Mouse (Mus musculus): ENCODE data around the gene Rnf144b.
A peak's percentile ranks its signal among the peaks of the same experiment; 100 is the strongest.

DNA sequence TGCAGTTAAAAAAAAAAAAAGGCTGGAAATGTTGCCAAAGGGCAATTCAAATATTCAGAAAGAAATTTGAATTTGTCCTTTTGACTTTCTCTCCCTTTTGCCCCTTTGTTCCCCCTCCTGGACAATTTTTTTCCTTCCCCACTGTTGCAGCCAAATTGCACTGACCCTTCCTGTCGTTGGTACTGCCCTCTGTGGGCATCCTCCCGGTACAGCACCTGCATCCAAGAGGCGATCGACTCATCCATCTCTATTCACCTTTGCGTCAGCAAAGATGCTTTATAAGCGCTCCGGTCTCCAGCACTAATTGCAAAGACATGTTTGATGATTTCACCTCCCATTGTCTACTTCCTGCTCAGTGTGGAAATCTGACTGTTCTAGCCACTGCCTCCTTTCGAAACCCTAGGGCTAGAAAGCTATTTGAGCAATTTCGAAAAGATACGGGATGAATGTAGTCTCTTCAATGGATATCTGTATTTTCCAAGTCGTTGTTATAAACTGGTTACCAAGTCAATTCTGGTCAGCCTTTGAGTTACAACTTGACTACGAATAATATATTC lies 1.0 kb upstream of the Rnf144b start:
- TF ChIP-seq CTCF (IDR thresholded peaks at IDR 0.05; ENCODE audit: borderline replicate concordance, extremely low read depth, insufficient read depth, insufficient read length) (peak; percentile 27; the same call in 1 of the 2 replicates), POLR2A (IDR thresholded peaks at IDR 0.05; ENCODE audit: borderline replicate concordance, extremely low read depth, insufficient read depth, insufficient read length, poor library complexity, severe bottlenecking) (no peak)

Data from brain, embryonic 14.5 days (tissue).